Mouse (Mus musculus) intestine, embryonic 14.5 days (tissue): Measurements from ENCODE around the gene Tenm4. TPM values are rescaled to one million over a fixed set of nuclear protein-coding genes. Genes with fewer than 3 reads are reported as not detected.

Source experiments
- ATAC-seq: fragments of 200-750 bp; cut with Nextera tagmentation; replicated peaks from 2 replicates; pipeline ENCODE4 v1.8.0; 2017; ENCODE audit warnings: low read depth, moderate number of reproducible peaks, moderate TSS enrichment, moderate library complexity; ENCODE audit not compliant: low FRiP score, low TSS enrichment
- DNase-seq: peaks from one replicate; pipeline ENCODE4 v3.0.0-alpha.2; 2018; ENCODE audit warnings: low spot score
- H3K27ac ChIP-seq: fragments of 300-500 bp; sonication (generic); 2 replicates; pipeline ENCODE4 v1.5.1; 2014; ENCODE audit warnings: low read depth, mild to moderate bottlenecking, control low read depth
- H3K27me3 ChIP-seq: fragments of 300-500 bp; sonication (generic); replicated peaks from 2 replicates; pipeline ENCODE4 v1.6.1; 2014; ENCODE audit warnings: low read length, control low read depth; ENCODE audit not compliant: control insufficient read depth, insufficient read depth
- H3K36me3 ChIP-seq: fragments of 300-500 bp; sonication (generic); 2 replicates; pipeline ENCODE4 v1.6.1; 2014; ENCODE audit warnings: low read length, control low read depth; ENCODE audit not compliant: control insufficient read depth, insufficient read depth
- H3K4me1 ChIP-seq: fragments of 300-500 bp; sonication (generic); replicated peaks from 2 replicates; pipeline ENCODE4 v1.6.1; 2014; ENCODE audit warnings: low read length, control low read depth, mixed read lengths; ENCODE audit not compliant: control insufficient read depth, insufficient read depth
- H3K4me2 ChIP-seq: fragments of 300-500 bp; sonication (generic); 2 replicates; pipeline ENCODE4 v1.6.1; 2014; ENCODE audit warnings: low read length
- H3K4me3 ChIP-seq: fragments of 300-500 bp; sonication (generic); 2 replicates; pipeline ENCODE4 v1.5.1; 2014; ENCODE audit warnings: low read depth, low read length, control low read depth, mixed read lengths
- H3K9ac ChIP-seq: fragments of 300-500 bp; sonication (generic); 2 replicates; pipeline ENCODE4 v1.6.1; 2014; ENCODE audit warnings: mild to moderate bottlenecking, low read length
- H3K9me3 ChIP-seq: fragments of 300-500 bp; sonication (generic); 2 replicates; pipeline ENCODE4 v1.6.1; 2016; ENCODE audit warnings: low read length, control low read depth; ENCODE audit not compliant: control insufficient read depth
- WGBS: fragments of 180-500 bp; shearing (Covaris S2); extraction: QIAGEN DNeasy Blood & Tissue Kit; methylation state at CpG from one replicate; pipeline ENCODE4 v1.1.7; 2014; 5-methylcytosine and 5-hydroxymethylcytosine counted together
- polyA plus RNA-seq: library from polyadenylated mRNA; unstranded; fragments of >200 nt; fragmentation: Nextera tagmentation; extraction: Ambion mirVana; gene quantifications from 2 replicates; pipeline ENCODE4 v1.2.1, GENCODE M21; 2014

The Tenm4 gene
- polyA plus RNA-seq, 1 experiment from 2014 or later = 36.5 TPM

- ATAC-seq (no peak), DNase-seq (no peak)
- 39% methylated on average over 5 of the region's 5 CpGs for WGBS
- no peaks in the 10 kb centered on the region for H3K36me3 ChIP-seq
- H3K27me3 ChIP-seq = peaks cover 9% of the 10 kb centered on the region
- H3K9ac ChIP-seq = no peak overlapping the region
- H3K4me2 ChIP-seq = no peak overlapping the region
- H3K4me3 ChIP-seq = no peak overlapping the region
- H3K4me1 ChIP-seq = peaks cover 28% of the 10 kb centered on the region
- H3K27ac ChIP-seq = no peak overlapping the region
- no peaks in the 10 kb centered on the region for H3K9me3 ChIP-seq
Observed at GRCm38 (mm10) chr7:96215894-96216509, 45.0 kb downstream of the Tenm4 start.

DNA sequence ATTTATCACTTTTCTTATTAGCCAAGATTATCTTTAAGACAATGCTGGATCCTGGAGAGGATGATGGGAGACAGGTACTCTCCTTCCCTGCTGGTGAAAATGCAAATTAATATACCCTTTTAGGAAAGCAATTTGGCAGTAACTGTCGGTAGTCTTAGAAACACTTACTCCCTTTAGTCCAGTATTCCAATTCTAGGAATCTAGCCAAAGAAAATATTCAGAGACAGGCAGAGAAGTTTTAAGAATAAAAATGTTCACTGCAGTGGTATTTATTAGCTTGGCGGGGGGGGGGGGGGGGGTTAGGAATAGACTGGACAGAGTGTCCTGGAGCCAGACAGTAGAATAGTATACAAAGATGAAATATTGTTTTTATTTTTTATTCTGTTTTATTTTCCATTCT is 48.3 kb downstream of the Tenm4 start:
- DNase-seq = no peak
- no peak for ATAC-seq
- WGBS = 53% methylated on average over 2 of the region's 2 CpGs
- Histone ChIP-seq H3K36me3 (no peaks in the 10 kb centered on the region), H3K4me1 (peaks cover 13% of the 10 kb centered on the region), H3K9me3 (no peaks in the 10 kb centered on the region), H3K4me3 (no peak overlapping the region), H3K9ac (no peak overlapping the region), H3K27ac (no peak overlapping the region), H3K4me2 (no peak overlapping the region), H3K27me3 (peaks cover under 1% of the 10 kb centered on the region)

GRCm38 (mm10) chr7:96220647-96221046 is 49.6 kb downstream of the Tenm4 start:
- Histone ChIP-seq H3K4me3 (no peak overlapping the region), H3K27ac (no peak overlapping the region), H3K4me2 (no peak overlapping the region), H3K9ac (no peak overlapping the region), H3K9me3 (no peaks in the 10 kb centered on the region), H3K4me1 (peaks cover 11% of the 10 kb centered on the region), H3K27me3 (no peaks in the 10 kb centered on the region), H3K36me3 (no peaks in the 10 kb centered on the region)
- no peak for ATAC-seq
- 75% methylated on average over 5 of the region's 5 CpGs for WGBS
- no peak for DNase-seq

- Histone ChIP-seq H3K36me3 (no peaks in the 10 kb centered on the region), H3K9me3 (no peaks in the 10 kb centered on the region), H3K27me3 (no peaks in the 10 kb centered on the region), H3K9ac (no peak overlapping the region), H3K4me3 (no peak overlapping the region), H3K27ac (no peak overlapping the region), H3K4me2 (no peak overlapping the region), H3K4me1 (no peaks in the 10 kb centered on the region)
- ATAC-seq = no peak
- no peak for DNase-seq
- 95% methylated on average over 1 of the region's 1 CpGs for WGBS
Observed at GRCm38 (mm10) chr7:96222569-96222968, 51.5 kb downstream of the Tenm4 start.

DNA sequence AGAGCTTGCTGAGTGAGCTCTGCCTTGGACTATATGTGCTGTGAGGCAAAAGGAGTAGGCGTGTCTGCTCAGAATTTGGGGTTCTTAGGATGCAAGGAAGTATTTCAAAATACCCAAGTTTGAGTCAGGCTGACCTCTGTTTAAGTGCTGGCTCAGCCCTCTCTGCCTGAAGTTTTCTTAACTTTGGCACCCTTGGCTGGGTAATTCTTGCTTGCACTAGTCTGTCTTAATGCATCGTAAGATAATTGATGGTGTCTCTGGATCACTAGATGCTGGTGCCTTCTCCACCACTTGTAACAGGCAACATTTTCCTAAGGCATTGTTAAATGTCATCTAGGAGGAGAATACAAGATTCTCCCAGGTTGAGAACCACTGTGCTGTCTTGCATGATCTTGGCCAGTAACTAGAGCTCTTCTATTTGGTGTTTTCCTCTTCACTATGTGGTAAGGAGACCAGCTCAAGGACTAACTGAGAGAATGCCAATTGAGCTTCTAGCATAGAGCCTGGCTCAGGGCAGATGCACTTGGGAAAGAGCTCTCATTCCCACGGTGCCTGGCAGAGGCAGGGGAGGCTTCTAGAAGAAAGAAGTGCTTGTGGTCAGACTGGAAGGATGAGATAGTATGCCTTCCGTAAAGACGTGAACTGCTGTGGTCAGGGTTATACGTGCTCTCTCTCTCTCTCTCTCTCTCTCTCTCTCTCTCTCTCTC is 57.7 kb downstream of the Tenm4 start:
- no peak overlapping the region for H3K4me2 ChIP-seq
- 78% methylated on average over 6 of the region's 6 CpGs for WGBS
- peaks cover 14% of the 10 kb centered on the region; the same call in 1 of the 2 replicates for H3K4me1 ChIP-seq
- DNase-seq (no peak), ATAC-seq (no peak)
- H3K27me3 ChIP-seq = no peaks in the 10 kb centered on the region
- H3K4me3 ChIP-seq = no peak overlapping the region
- H3K27ac ChIP-seq = no peak overlapping the region
- H3K36me3 ChIP-seq = no peaks in the 10 kb centered on the region
- no peaks in the 10 kb centered on the region for H3K9me3 ChIP-seq
- H3K9ac ChIP-seq = no peak overlapping the region

- no peak overlapping the region for H3K4me3 ChIP-seq
- ATAC-seq (no peak), DNase-seq (no peak)
- peaks cover 14% of the 10 kb centered on the region; the same call in 1 of the 2 replicates for H3K4me1 ChIP-seq
- 44% methylated on average over 8 of the region's 8 CpGs for WGBS
- no peaks in the 10 kb centered on the region for H3K27me3 ChIP-seq
- H3K4me2 ChIP-seq = no peak overlapping the region
- H3K27ac ChIP-seq = peak overlapping the region; percentile 6; the same call in 1 of the 2 replicates
- H3K9ac ChIP-seq = no peak overlapping the region
- no peaks in the 10 kb centered on the region for H3K36me3 ChIP-seq
- H3K9me3 ChIP-seq = no peaks in the 10 kb centered on the region
Observed at GRCm38 (mm10) chr7:96230006-96230719, 59.1 kb downstream of the Tenm4 start.

DNA sequence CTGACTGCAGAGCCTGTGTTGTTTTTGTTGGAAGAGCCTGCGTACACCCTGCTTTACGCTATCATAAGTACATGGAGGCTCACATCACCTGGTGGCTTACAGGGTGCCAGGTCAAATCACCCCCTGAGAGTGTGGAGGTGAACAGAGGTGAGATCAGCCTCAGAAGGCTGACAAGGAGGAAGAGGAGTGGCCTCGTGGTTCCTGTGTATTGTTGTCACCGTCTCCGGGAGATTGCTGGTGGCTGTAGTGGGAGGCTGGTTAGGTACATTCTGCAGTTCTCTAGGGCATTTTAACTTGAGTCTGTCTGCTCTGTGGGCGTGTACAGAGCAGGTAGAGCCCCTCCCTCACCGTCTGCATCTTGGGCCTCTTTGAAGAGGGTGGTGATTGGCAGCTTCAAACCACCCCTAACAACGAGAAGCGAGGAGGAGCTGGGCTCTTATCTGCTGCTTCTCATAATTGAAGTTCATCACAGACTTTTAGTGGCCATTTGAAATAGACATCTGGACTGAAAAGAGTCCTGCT is 59.7 kb downstream of the Tenm4 start:
- H3K4me2 ChIP-seq = no peak overlapping the region
- H3K9ac ChIP-seq = no peak overlapping the region
- H3K4me1 ChIP-seq = peaks cover 14% of the 10 kb centered on the region; the same call in 1 of the 2 replicates
- H3K36me3 ChIP-seq = no peaks in the 10 kb centered on the region
- no peak for ATAC-seq
- WGBS = 44% methylated on average over 9 of the region's 9 CpGs
- DNase-seq = no peak
- no peaks in the 10 kb centered on the region for H3K27me3 ChIP-seq
- H3K9me3 ChIP-seq = no peaks in the 10 kb centered on the region
- H3K4me3 ChIP-seq = no peak overlapping the region
- H3K27ac ChIP-seq = no peak overlapping the region

GRCm38 (mm10) chr7:96235847-96236246 is 64.8 kb downstream of the Tenm4 start:
- no peak for ATAC-seq
- WGBS = 68% methylated on average over 6 of the region's 6 CpGs
- Histone ChIP-seq H3K4me1 (0 out of 2 replicates have a peak, but pooled peaks cover 2% of the 10 kb centered on the region), H3K27ac (no peak overlapping the region), H3K9ac (no peak overlapping the region), H3K4me2 (no peak overlapping the region), H3K9me3 (no peaks in the 10 kb centered on the region), H3K4me3 (no peak overlapping the region), H3K36me3 (no peaks in the 10 kb centered on the region), H3K27me3 (no peaks in the 10 kb centered on the region)
- no peak for DNase-seq
